Mouse (Mus musculus) thymus, adult 18-20 months (tissue): ENCODE results near the gene Ankrd55.

ENCODE experiments used
- DNase-seq, 2 experiments: peaks; one replicate each; pipeline ENCODE4 v3.0.0; 2022; ENCODE audit warnings: mixed read lengths in 2 of 2

Ankrd55 gene

GRCm38 (mm10) chr13:112288225-112289178 is at the start of gene Ankrd55:
Gene Ankrd55, plus strand, starts transcription at chr13:112288451.
- peak; percentile 42 to 64 for DNase-seq

DNA sequence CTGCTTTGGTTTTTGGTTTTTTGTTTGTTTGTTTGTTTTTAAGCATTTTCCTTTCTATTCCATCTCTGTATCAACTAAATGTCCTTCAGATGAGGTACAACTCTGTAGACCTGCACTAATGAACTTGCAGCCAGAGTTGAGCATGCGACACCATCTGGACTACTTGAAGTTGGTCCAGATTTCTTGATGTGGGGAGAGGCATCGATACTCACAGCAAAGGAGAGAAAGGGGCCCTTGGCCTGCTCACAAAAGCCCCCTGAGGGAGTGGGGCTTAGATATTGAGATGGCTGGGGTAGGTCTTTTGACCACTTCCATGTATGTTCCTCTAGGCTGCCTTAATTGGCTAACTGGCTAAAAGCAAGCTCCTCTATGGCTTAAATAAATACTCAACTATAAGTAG is 49.0 kb upstream of the Ankrd55 start:
- DNase-seq: no peak

- DNase-seq: no peak
These were observed 46.8 kb upstream of the Ankrd55 start for GRCm38 (mm10) chr13:112241431-112241830.

DNA sequence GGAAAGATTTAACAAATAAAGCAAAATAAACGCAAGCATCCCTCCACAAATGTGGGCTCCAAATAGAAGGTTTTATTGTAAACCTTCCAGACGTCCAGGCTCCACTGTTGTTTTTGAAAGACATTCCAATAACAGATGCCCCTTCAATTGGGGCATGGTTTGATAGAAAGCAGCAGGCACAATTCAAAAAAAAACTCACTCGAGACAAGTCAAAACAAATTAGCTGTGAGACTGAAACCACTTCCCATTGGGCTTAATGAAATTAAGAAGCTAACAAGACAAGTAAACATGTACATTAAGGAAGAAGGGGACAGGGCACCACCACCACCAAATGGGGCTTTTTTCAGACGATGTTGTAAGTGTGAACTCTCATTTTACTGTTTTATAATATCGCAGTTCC is 43.1 kb upstream of the Ankrd55 start:
- no peak for DNase-seq

- DNase-seq: no peak
These were observed 36.8 kb upstream of the Ankrd55 start for GRCm38 (mm10) chr13:112251433-112251832.

DNA sequence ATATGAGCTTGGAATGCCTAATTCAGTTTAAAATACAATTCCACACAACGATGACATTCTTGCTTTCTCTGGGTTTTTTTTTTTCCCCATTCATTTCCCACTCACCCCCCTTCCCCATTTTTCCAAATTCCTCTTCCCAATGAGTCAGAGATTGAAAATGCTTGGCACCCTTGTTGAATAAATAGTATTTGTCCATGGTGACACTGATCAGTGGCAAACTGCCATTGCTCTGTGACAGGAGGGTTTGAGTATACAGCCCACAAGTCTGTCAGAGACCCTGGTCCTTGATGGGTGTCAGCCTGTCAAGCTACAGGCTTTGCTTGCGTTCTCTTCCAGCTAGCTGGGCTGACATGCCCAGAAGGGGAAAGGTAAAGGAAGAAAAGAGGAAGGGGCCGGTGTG is 36.2 kb upstream of the Ankrd55 start:
- DNase-seq: no peak

GRCm38 (mm10) chr13:112252991-112253620 is 35.1 kb upstream of the Ankrd55 start:
- DNase-seq: no peak

DNA sequence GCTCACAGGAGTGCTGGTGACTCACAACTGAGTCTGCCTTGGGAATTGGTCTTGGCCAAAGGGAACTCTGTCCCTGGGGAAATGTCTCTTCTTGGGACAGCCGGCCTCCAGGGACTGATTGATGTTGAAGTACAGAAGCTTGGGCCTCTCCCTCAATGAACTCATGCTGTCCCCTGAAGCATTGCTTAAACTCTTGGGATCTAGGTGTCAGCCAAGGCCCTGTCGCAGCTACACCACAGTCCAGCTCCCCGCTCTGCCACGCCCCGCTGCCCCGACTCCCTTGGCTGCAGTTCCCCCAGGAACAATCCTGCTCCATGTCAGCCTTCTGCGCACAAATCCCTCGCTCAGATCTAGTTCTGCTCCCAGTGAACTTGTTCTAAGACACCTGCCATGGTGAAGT is 34.1 kb upstream of the Ankrd55 start:
- DNase-seq: no peak

- no peak for DNase-seq
These were observed 32.4 kb upstream of the Ankrd55 start for GRCm38 (mm10) chr13:112255862-112256261.

DNA sequence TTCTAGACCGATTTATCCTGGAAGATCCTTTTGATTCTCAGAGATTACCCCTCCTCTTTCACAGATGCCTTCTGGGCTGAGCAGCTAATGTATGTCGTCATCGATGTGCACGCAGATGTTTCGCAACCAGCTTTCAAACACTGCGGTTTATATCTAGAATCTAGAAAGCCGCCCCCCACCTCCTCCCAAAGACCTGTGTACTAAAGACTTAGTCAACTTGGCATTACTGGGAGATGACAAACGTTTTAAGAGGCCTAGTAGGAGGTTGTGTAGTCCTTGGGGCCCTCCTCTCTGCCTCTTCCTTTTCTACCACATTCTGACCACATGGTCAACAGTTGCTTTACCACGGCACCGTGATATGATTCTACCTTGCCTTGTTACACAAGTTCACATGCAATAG is 29.8 kb upstream of the Ankrd55 start:
- DNase-seq: no peak

- peak; percentile 28 to 39 for DNase-seq
These were observed 28.9 kb upstream of the Ankrd55 start for GRCm38 (mm10) chr13:112259398-112259797.

DNA sequence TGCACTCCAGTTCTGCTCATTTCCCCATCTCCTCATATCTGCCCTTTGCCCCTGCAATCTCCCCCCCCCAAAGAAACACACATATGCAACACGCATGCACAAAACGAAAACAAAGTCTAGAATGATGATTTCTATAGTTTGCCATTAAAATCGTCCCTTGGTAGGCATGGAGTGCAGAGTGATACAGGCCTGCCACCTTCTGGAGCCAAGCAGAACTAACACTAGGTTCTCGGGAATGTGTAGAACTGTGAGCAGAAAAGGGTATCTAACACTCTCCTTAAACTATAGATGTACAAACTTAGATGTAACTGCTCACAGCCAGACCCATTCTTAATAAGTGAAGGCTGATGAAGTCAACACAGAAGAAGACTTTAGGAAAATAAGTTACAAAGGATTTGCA is 23.6 kb upstream of the Ankrd55 start:
- no peak for DNase-seq

DNA sequence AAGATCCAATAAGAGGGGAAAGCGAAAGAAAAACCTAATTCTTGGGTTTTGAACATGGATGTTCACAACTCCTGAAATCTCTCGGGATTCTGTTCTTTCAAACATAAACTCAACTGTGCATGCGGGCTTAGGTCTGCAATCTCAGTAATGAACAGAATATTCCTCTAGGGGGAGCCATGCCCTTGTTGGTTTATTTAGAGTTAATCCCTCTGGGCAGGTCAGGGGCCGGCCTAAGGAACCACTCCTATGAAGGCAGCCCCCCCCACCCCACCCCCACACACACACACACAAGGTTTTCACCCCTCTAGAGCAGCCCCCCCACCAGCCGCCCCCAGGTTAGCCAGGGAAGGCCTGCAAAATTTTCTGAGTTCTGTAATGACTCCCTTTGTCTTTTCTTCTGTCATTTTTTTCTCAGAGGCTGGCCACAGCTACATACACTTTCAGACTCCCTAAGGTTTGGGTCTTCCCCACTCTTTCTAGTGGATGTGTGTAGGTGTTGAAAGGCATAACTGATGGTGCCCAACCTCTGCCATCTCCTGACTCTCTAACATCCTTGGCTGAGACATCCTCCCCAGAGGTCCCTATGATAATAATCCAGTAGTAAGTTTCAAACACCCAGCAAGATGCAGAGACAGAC is 16.2 kb upstream of the Ankrd55 start:
- peak in 1 of 2 experiments; percentile 19 for DNase-seq

DNA sequence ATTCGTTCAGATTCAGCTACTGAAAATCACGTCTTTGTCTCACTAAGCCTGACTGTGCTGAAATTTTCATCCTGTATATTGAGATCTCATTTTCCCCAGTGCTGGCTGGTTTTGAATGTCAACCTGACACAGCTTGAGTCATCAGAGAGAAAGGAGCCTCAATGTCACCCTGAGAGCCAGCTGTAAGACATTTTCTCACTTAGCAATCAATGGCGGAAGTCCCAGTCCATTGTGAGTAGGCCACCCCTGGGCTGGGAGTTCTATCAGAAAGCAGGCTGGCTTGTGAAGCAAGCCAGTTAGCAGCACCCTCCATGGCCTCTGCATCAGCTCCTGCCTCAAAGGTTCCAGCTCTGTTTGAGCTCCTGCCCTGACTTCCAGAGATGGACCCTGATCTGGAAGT is 13.6 kb upstream of the Ankrd55 start:
- no peak for DNase-seq

DNA sequence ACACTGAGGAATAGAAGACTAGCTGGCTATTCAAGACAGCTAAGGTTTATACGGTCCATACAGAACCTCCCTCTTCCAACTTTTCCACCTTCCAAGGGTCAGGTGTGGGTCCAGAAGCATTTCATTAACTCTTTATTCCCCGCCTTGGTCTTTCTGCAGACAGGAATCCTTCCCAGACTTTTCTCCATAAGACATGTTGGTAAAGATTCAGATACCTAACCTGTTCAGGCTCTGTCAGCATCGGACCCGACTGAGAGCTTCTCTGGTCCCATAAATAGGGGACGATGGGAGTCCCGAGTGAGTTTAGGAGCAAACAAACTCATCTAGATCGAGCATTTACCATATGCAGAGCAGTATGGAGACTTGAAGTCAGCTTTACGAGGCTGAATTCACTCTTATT is 12.3 kb upstream of the Ankrd55 start:
- no peak for DNase-seq

- DNase-seq: no peak
These were observed 10.7 kb upstream of the Ankrd55 start for GRCm38 (mm10) chr13:112277544-112277943.

DNA sequence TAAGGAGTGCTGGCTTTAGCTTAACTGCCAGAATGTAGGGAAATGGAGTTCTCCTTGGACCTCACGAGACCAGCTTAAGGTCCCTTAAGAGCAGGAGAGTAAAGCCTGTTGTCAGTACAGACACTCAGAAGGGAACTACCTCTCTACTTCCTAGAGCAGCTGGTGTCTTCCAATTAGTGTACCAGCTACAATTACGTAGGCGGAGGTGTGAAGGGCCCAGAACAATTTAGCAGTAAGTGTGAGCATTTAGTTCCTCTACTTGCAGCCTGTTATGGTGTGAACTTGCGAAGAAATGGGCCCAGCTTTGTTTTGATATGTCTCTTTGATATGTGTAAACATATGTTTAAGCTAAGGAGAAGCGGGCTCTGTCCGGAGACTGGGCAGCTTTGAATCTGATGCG is 10.0 kb upstream of the Ankrd55 start:
- no peak for DNase-seq

DNA sequence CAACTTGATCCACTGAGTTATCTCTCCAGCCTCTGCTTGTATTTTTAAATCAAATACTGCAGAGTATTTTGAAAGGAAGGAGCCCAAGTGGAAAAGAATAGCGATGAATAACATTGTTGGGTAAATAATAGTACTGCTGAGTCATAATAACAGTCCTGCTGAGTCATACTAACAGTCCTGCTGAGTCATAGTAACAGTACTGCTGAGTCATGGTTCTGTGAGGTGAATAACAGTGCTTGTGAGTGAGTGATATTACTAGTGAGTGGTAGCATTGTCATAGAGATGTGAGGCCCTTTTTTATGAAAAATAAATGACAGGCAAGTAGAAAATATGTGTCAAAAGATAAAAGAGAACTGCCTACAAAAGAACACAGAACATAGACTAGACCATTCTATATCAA is 1.1 kb upstream of the Ankrd55 start:
- DNase-seq: no peak

- DNase-seq: peak in 1 of 2 experiments; percentile 22
These were observed 553 bp upstream of the Ankrd55 start for GRCm38 (mm10) chr13:112287571-112288224.

- DNase-seq: no peak
These were observed 1.1 kb downstream of the Ankrd55 start for GRCm38 (mm10) chr13:112289338-112289737.

GRCm38 (mm10) chr13:112289981-112290380 is 1.7 kb downstream of the Ankrd55 start:
- DNase-seq: no peak

GRCm38 (mm10) chr13:112292489-112292888 is 4.2 kb downstream of the Ankrd55 start:
- peak; percentile 9 to 32 for DNase-seq

DNA sequence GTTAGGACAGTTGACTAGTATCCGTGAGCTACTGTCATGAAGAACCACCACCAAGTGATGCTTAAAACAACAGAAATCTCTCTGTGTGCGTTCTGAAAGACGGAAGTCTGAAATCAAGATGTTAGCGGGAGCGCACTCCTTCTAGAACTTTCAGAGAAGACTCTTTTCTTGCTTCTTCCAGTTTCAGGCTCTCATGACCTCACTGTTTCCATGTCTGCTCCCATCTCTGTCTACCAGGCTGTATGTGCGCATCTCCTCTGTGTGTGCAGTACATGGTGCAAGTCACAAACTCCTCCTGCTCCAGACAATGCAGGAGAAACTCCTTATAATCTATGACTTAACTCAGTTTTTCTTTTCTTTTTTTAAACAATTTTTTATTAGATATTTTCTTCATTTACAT is 4.8 kb downstream of the Ankrd55 start:
- no peak for DNase-seq
